Mouse (Mus musculus): ENCODE measurements around the gene Pus10. TPM values are rescaled to one million over a fixed set of nuclear protein-coding genes. Genes with fewer than 3 reads are reported as not detected.

The Pus10 gene
- total and polyA plus RNA-seq, 3 experiments = 43.4 to 416 (median 52.5) TPM

DNA sequence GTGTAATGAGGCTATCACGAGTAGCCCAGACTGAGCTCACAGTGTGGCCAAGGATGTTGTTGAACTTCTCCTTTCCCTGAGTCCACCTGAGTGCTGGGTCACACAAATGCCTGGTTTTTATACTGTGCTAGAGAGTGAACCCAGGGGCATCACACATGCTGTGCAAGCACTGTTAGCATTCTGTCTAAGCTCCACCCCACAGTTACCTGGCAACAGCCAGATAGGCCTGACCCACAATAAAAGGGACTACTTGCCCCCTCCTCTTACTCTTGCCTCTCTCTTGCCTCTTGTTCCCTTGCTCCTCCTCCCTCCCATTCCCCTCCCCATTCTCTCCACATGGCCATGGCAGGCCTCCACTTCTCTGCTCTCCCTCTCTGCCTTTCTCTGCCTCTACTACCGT lies 56.9 kb downstream of the Pus10 start:
- H3K36me3 ChIP-seq (ENCODE audit: control insufficient read depth in 1 of 2, insufficient read depth in 2 of 2, low read length in 2 of 2) = peaks cover 7 to 41% of the 10 kb centered on the region in 2 experiments
- no peak overlapping the region for H3K9ac ChIP-seq (ENCODE audit: control insufficient read depth, low read depth, low read length, poor library complexity, severe bottlenecking)
- no peaks in the 10 kb centered on the region for H3K27me3 ChIP-seq (ENCODE audit: control insufficient read depth in 1 of 2, insufficient read depth in 2 of 2, low read length in 2 of 2)
- H3K4me1 ChIP-seq (ENCODE audit: control insufficient read depth in 1 of 2, insufficient read depth in 2 of 2, low read length in 2 of 2) = peaks cover 2 to 7% of the 10 kb centered on the region in 2 experiments; a peak in 2 of 4 replicates
- no peak overlapping the region for H3K27ac ChIP-seq (ENCODE audit: control insufficient read depth, low read depth, low read length)
- H3K9me3 ChIP-seq (replicated peaks; ENCODE audit: insufficient read depth, low read length) = no peaks in the 10 kb centered on the region
- H3K79me2 ChIP-seq (ENCODE audit: control insufficient read depth, insufficient read depth, low read length, poor library complexity) = no peaks in the 10 kb centered on the region
- no peak overlapping the region for H3K4me3 ChIP-seq (ENCODE audit: control insufficient read depth in 1 of 2, insufficient read depth in 1 of 2, low read depth in 2 of 2, low read length in 2 of 2)
- DNase-seq (ENCODE audit: low read depth, low spot score) = no peak
- no peak for TF ChIP-seq CHD2 (IDR thresholded peaks at IDR 0.05; ENCODE audit: low read length)
- TF ChIP-seq RAD21 (IDR thresholded peaks at IDR 0.05; ENCODE audit: low read depth, low read length) = no peak
- TF ChIP-seq ZKSCAN1 (IDR thresholded peaks at IDR 0.05; ENCODE audit: low read depth, low read length) = no peak
- no peak for TF ChIP-seq JUND (IDR thresholded peaks at IDR 0.05; ENCODE audit: low read depth, low read length)
- no peak for TF ChIP-seq POLR2A (IDR thresholded peaks at IDR 0.05; ENCODE audit: control insufficient read depth in 1 of 2, insufficient read depth in 1 of 2, low read depth in 1 of 2, low read length in 2 of 2, poor library complexity in 1 of 2)
- no peak for TF ChIP-seq USF1 (IDR thresholded peaks at IDR 0.05; ENCODE audit: low read depth, low read length)
- no peak for TF ChIP-seq NELFE (IDR thresholded peaks at IDR 0.05; ENCODE audit: low read depth, low read length)
- TF ChIP-seq TCF12 (IDR thresholded peaks at IDR 0.05; ENCODE audit: low read depth, low read length) = no peak
- TF ChIP-seq MAX (IDR thresholded peaks at IDR 0.05; ENCODE audit: low read length) = no peak
- no peak for TF ChIP-seq CTCF (IDR thresholded peaks at IDR 0.05 in 2 of 3, conservative IDR thresholded peaks at IDR 0.05 in 1 of 3; ENCODE audit: control insufficient read depth in 1 of 3, insufficient read depth in 1 of 3, low read depth in 2 of 3, low read length in 3 of 3, poor library complexity in 1 of 3, severe bottlenecking in 1 of 3)
- no peak for TF ChIP-seq MAFK (IDR thresholded peaks at IDR 0.05; ENCODE audit: borderline replicate concordance, low read depth, low read length)
- TF ChIP-seq GATA1 (IDR thresholded peaks at IDR 0.05; ENCODE audit: low read depth, low read length) = no peak
- no peak for TF ChIP-seq UBTF (IDR thresholded peaks at IDR 0.05; ENCODE audit: borderline replicate concordance, insufficient read depth, low read depth, low read length)
- TF ChIP-seq E2F4 (IDR thresholded peaks at IDR 0.05; ENCODE audit: borderline replicate concordance, low read depth, low read length) = no peak

DNA sequence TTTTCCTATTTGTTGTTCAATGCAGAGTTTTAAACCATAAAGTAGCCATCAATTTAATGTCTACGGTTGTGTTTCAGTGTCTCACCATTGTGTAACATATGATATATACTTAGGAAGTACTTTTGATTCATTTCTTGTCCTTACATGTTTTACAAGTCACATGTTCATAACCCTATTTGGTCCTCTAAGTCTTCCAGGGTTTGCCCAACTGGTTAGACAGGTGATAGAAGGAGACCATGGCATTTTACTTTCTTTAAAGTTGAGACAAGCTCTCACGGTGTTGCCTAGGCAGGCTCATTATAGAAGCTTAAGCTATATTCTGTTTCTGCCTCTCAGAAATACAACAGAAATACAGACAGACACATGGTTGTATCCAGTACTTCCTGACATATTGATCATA lies 60.4 kb downstream of the Pus10 start:
- Histone ChIP-seq H3K4me1 (ENCODE audit: control insufficient read depth in 1 of 2, insufficient read depth in 2 of 2, low read length in 2 of 2) (no peaks in the 10 kb centered on the region; a peak in 1 of 4 replicates), H3K9ac (ENCODE audit: control insufficient read depth, low read depth, low read length, poor library complexity, severe bottlenecking) (no peak overlapping the region), H3K27me3 (ENCODE audit: control insufficient read depth in 1 of 2, insufficient read depth in 2 of 2, low read length in 2 of 2) (no peaks in the 10 kb centered on the region), H3K4me3 (ENCODE audit: control insufficient read depth in 1 of 2, insufficient read depth in 1 of 2, low read depth in 2 of 2, low read length in 2 of 2) (no peak overlapping the region), H3K27ac (ENCODE audit: control insufficient read depth, low read depth, low read length) (no peak overlapping the region), H3K79me2 (ENCODE audit: control insufficient read depth, insufficient read depth, low read length, poor library complexity) (no peaks in the 10 kb centered on the region), H3K9me3 (replicated peaks; ENCODE audit: insufficient read depth, low read length) (no peaks in the 10 kb centered on the region), H3K36me3 (ENCODE audit: control insufficient read depth in 1 of 2, insufficient read depth in 2 of 2, low read length in 2 of 2) (peaks cover 0 to 27% of the 10 kb centered on the region in 2 experiments; a peak in 3 of 4 replicates)
- DNase-seq (ENCODE audit: low read depth, low spot score) = no peak
- no peak for TF ChIP-seq RCOR1 (IDR thresholded peaks at IDR 0.05; ENCODE audit: low read depth, low read length)
- TF ChIP-seq RAD21 (IDR thresholded peaks at IDR 0.05; ENCODE audit: low read depth, low read length) = no peak
- no peak for TF ChIP-seq POLR2AphosphoS5 (IDR thresholded peaks at IDR 0.05; ENCODE audit: borderline replicate concordance, low read depth, low read length)
- TF ChIP-seq POLR2A (IDR thresholded peaks at IDR 0.05; ENCODE audit: control insufficient read depth in 1 of 2, insufficient read depth in 1 of 2, low read depth in 1 of 2, low read length in 2 of 2, poor library complexity in 1 of 2) = no peak

All from MEL (cell line).